Mouse (Mus musculus): ENCODE results near the gene Trappc6b. TPM values are rescaled to one million over a fixed set of nuclear protein-coding genes. Genes with fewer than 3 reads are reported as not detected.
A peak's percentile ranks its signal among the peaks of the same experiment; 100 is the strongest.

Gene Trappc6b
- polyA plus RNA-seq, 1 experiment = 9.5 TPM

DNA sequence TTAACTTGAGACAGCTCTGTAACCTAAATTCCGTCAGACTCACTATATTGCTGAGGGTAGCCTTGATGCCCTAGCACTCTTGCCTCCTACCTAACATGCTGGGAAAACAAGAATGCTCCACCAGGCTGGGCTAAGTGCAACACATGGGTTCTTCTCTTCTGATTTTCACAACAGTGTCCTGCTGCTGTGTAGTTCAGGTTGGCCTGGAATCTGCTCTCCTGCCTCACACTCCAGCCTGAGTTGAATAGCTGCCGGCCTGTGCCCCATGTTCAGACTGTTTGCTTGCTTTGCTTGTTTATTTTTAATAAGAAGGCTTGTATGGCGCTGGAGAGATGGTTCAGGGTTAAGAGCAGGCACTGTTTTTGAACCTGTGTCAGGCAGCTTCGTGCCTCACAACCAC lies 19.2 kb upstream of the Trappc6b start:
- H3K4me1 ChIP-seq (ENCODE audit: control insufficient read depth) = no peaks in the 10 kb centered on the region; the same call in 1 of the 2 replicates
- H3K27me3 ChIP-seq (ENCODE audit: control insufficient read depth) = no peaks in the 10 kb centered on the region
- H3K4me3 ChIP-seq (replicated peaks) = no peak overlapping the region
- no peaks in the 10 kb centered on the region for H3K9me3 ChIP-seq (ENCODE audit: control insufficient read depth, low read length)
- H3K36me3 ChIP-seq (ENCODE audit: control insufficient read depth) = peaks cover 5% of the 10 kb centered on the region
- TF ChIP-seq GATA1 (IDR thresholded peaks at IDR 0.05; ENCODE audit: low read length) (no peak), TAL1 (IDR thresholded peaks at IDR 0.05; ENCODE audit: low read length) (no peak)

DNA sequence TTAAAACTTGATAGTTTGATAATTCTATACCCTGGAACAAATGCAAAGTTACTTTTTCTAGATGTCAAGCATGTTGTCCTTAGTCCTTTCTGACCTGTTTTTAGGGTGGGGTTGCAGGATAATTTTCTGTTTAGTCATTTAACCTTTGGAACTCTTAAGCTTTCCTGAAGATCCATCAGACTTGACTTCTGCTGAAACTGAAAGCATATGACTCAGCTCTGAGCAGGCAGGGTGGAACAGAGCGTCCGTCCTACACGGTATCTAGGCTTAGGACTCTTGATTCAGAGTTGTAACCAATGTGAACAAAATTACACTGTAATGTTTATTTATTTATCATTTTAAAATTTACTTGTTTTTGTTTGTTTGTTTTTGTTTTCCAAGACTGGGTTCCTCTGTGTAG lies 16.6 kb upstream of the Trappc6b start:
- no peaks in the 10 kb centered on the region for H3K9me3 ChIP-seq (ENCODE audit: control insufficient read depth, low read length)
- no peak overlapping the region for H3K4me3 ChIP-seq (replicated peaks)
- TF ChIP-seq TAL1 (IDR thresholded peaks at IDR 0.05; ENCODE audit: low read length) (no peak), GATA1 (IDR thresholded peaks at IDR 0.05; ENCODE audit: low read length) (no peak)
- H3K27me3 ChIP-seq (ENCODE audit: control insufficient read depth) = no peaks in the 10 kb centered on the region
- peaks cover 29% of the 10 kb centered on the region for H3K36me3 ChIP-seq (ENCODE audit: control insufficient read depth)
- H3K4me1 ChIP-seq (ENCODE audit: control insufficient read depth) = no peaks in the 10 kb centered on the region; the same call in 1 of the 2 replicates

DNA sequence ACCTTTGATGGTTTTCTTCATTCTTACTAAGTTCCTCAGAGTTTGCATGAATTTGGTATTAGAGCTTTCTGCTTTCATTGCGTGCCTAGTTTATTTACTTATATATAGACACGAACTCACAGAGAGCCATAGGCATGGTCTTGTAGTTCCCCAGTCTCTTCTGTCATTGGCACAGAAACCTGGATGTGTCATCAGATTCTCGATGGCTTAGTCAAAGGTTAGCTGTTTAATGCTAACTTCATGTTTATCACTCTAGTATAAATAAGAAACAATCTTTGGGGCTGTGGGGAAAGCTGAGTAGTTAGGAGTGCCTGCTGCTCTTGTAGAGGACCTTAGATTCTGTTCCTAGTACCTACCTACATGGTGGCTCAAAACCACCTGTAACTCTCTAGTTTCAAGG lies 15.7 kb upstream of the Trappc6b start:
- no peaks in the 10 kb centered on the region for H3K27me3 ChIP-seq (ENCODE audit: control insufficient read depth)
- H3K4me3 ChIP-seq (replicated peaks) = no peak overlapping the region
- no peaks in the 10 kb centered on the region for H3K9me3 ChIP-seq (ENCODE audit: control insufficient read depth, low read length)
- H3K4me1 ChIP-seq (ENCODE audit: control insufficient read depth) = peaks cover 2% of the 10 kb centered on the region
- no peak for TF ChIP-seq GATA1 (IDR thresholded peaks at IDR 0.05; ENCODE audit: low read length)
- no peak for TF ChIP-seq TAL1 (IDR thresholded peaks at IDR 0.05; ENCODE audit: low read length)
- peaks cover 38% of the 10 kb centered on the region for H3K36me3 ChIP-seq (ENCODE audit: control insufficient read depth)

DNA sequence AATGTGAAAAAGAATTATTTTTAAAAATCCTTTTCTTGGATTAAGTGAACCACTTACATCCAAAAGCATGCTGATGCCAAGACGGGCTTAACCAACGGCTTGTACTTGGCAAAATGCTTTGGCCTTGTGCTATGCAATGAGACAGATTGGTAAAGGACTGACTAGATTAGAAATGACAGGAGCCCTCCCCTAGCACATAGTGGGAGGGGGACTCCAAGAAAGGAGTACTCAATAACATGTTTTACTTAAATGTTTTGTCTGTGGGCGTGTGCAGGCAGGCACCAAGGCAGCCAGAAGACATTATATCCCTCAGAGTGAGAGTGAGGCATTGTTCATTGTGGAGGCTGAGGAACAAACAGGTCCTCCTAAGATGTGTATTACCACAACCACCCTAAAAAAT lies 12.8 kb upstream of the Trappc6b start:
- Histone ChIP-seq H3K9me3 (ENCODE audit: control insufficient read depth, low read length) (no peaks in the 10 kb centered on the region), H3K4me1 (ENCODE audit: control insufficient read depth) (peaks cover 2% of the 10 kb centered on the region), H3K4me3 (replicated peaks) (no peak overlapping the region), H3K27me3 (ENCODE audit: control insufficient read depth) (no peaks in the 10 kb centered on the region), H3K36me3 (ENCODE audit: control insufficient read depth) (peaks cover 67% of the 10 kb centered on the region)
- TF ChIP-seq GATA1 (IDR thresholded peaks at IDR 0.05; ENCODE audit: low read length) = no peak
- TF ChIP-seq TAL1 (IDR thresholded peaks at IDR 0.05; ENCODE audit: low read length) = no peak

DNA sequence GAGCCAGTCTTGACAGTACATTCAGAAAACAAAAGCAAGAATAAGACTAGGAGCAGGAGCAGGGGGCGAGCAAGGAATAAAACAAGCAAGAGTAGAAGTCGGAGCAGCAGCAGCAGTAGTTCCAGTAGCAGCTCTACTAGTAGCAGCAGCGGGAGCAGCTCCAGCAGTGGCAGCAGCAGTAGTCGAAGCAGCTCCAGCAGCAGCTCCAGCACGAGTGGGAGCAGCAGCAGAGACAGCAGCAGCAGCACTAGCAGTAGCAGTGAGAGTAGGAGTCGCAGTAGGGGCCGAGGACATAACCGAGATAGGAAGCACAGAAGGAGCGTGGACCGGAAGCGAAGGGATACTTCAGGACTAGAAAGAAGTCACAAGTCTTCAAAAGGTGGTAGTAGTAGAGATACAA lies 11.0 kb upstream of the Trappc6b start:
- Histone ChIP-seq H3K9me3 (ENCODE audit: control insufficient read depth, low read length) (no peaks in the 10 kb centered on the region), H3K4me3 (replicated peaks) (no peak overlapping the region), H3K4me1 (ENCODE audit: control insufficient read depth) (peaks cover 19% of the 10 kb centered on the region), H3K27me3 (ENCODE audit: control insufficient read depth) (no peaks in the 10 kb centered on the region), H3K36me3 (ENCODE audit: control insufficient read depth) (peaks cover 78% of the 10 kb centered on the region)
- TF ChIP-seq TAL1 (IDR thresholded peaks at IDR 0.05; ENCODE audit: low read length) (no peak), GATA1 (IDR thresholded peaks at IDR 0.05; ENCODE audit: low read length) (no peak)

DNA sequence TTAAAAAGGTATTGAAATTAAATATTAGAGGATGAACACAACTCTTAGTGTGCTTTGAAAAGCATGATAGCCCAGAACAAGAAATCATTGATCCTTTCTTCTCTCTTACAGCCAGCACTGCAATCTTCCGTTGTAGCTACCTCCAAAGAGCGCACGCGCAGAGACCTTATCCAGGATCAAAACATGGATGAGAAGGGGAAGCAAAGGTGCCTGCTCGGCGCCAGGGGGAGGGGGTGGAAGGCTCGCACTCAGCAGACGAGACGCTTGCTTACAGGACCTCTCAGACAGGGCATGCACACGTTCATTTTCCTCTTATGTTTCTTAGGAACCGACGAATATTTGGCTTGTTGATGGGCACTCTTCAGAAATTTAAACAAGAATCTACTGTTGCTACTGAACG lies 7.5 kb upstream of the Trappc6b start:
- H3K9me3 ChIP-seq (ENCODE audit: control insufficient read depth, low read length) = no peaks in the 10 kb centered on the region
- peaks cover 58% of the 10 kb centered on the region for H3K36me3 ChIP-seq (ENCODE audit: control insufficient read depth)
- TF ChIP-seq TAL1 (IDR thresholded peaks at IDR 0.05; ENCODE audit: low read length) (no peak), GATA1 (IDR thresholded peaks at IDR 0.05; ENCODE audit: low read length) (no peak)
- no peaks in the 10 kb centered on the region for H3K27me3 ChIP-seq (ENCODE audit: control insufficient read depth)
- H3K4me3 ChIP-seq (replicated peaks) = peak overlapping the region; percentile 12
- peaks cover 30% of the 10 kb centered on the region for H3K4me1 ChIP-seq (ENCODE audit: control insufficient read depth)

DNA sequence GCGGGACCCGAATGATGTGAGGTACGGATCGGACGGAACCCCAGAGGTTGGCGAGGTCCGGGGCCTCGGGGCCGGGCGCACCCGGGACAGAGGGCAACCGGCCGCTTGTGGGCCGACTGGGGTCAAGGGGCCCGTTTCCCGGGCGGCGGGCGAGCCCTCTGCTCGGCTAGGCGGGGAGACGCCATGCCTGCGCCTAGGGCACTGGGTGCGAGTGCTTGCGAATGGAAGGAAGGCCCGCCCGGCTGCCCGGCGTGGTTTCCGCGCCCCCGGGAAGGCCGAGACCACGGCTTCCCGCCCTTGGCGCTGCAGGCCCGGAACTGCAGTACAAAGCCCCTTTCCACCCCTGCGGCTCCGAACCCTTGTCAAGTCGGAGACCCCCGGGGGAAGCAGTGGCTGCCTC lies 5.8 kb upstream of the Trappc6b start:
- Histone ChIP-seq H3K27me3 (ENCODE audit: control insufficient read depth) (no peaks in the 10 kb centered on the region), H3K4me1 (ENCODE audit: control insufficient read depth) (peaks cover 28% of the 10 kb centered on the region), H3K4me3 (replicated peaks) (peak overlapping the region; percentile 98), H3K36me3 (ENCODE audit: control insufficient read depth) (peaks cover 41% of the 10 kb centered on the region), H3K9me3 (ENCODE audit: control insufficient read depth, low read length) (no peaks in the 10 kb centered on the region)
- TF ChIP-seq TAL1 (IDR thresholded peaks at IDR 0.05; ENCODE audit: low read length) (no peak), GATA1 (IDR thresholded peaks at IDR 0.05; ENCODE audit: low read length) (no peak)

DNA sequence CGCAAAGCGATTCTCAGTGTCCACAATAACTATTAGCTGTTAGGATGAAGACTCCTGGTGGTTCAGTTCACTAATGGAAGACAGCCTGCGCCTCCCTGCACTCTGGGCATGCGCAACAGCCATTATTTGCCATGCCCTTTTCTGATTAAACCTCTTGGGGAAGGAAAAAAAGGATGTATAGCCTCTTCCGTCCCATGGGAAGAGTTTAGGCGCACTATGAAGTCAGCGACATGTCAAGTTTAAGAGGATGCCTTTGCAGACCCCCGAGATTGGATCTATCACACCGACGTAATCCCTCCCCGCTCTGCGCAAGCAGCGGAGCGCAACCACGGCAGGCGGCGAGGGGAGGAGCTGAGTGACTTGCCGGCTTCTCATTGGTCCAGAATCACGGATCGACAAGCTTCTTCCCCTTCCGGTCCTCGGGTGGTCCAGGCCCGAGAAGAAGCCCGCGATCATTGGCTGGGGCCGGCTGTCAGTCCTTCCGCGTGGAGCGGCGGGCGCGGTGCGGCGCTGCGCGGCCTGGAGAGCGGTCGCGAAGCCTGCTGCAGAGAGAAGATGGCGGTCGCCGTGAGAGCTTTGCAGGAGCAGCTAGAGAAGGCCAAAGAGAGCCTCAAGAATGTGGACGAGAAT lies 5.3 kb upstream of the Trappc6b start, which contains the start of gene Pnn:
Gene Pnn (plus strand): TSS at position 437 of the 630 bp plus-strand sequence.
- Histone ChIP-seq H3K9me3 (ENCODE audit: control insufficient read depth, low read length) (no peaks in the 10 kb centered on the region), H3K4me3 (replicated peaks) (peak within 1 kb of the TSS; percentile 98), H3K4me1 (ENCODE audit: control insufficient read depth) (peaks cover 32% of the 10 kb centered on the region), H3K27me3 (ENCODE audit: control insufficient read depth) (no peaks in the 10 kb centered on the region), H3K36me3 (ENCODE audit: control insufficient read depth) (peaks cover 36% of the 10 kb centered on the region)
- TF ChIP-seq TAL1 (IDR thresholded peaks at IDR 0.05; ENCODE audit: low read length) (no peak), GATA1 (IDR thresholded peaks at IDR 0.05; ENCODE audit: low read length) (peak; percentile 50)

DNA sequence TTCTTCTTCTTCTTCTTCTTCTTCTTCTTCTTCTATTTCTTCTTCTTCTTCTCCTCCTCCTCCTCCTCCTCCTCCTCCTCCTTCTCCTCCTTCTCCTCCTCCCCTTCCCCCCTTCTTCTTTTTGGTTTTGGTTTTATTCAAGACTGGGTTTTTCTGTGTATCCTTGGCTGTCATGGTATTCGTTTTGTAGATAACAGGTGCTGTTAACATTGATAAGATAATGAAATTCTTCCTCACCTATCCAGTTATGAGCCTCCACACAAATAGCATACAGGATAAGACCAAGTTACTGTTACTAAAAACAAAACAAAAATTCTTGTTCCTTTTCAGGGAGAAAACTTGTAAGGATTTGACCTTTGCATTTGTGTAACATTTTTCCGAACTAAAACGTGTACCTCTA lies 4.5 kb upstream of the Trappc6b start:
- Histone ChIP-seq H3K4me1 (ENCODE audit: control insufficient read depth) (peaks cover 35% of the 10 kb centered on the region), H3K4me3 (replicated peaks) (peak overlapping the region; percentile 98), H3K36me3 (ENCODE audit: control insufficient read depth) (peaks cover 28% of the 10 kb centered on the region), H3K27me3 (ENCODE audit: control insufficient read depth) (no peaks in the 10 kb centered on the region), H3K9me3 (ENCODE audit: control insufficient read depth, low read length) (no peaks in the 10 kb centered on the region)
- no peak for TF ChIP-seq GATA1 (IDR thresholded peaks at IDR 0.05; ENCODE audit: low read length)
- TF ChIP-seq TAL1 (IDR thresholded peaks at IDR 0.05; ENCODE audit: low read length) = no peak

DNA sequence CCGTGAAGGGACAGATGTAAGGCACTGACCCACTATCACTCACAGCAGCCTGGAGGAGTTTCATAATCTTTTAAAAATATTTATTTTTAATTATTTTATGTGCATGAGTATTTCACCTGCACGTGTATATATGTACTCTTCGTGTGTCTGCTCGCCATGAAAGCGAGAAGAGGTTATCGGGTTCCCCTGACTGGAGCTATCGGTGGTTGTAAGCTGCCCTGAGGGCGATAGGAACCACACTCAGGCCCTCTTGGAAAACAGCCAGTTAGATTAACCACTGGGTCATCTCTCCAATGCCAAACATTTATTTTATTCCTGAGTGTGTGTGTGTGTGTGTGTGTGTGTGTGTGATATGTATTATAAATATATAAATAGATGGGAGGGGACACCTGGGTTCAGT lies 3.6 kb upstream of the Trappc6b start:
- TF ChIP-seq TAL1 (IDR thresholded peaks at IDR 0.05; ENCODE audit: low read length) (no peak), GATA1 (IDR thresholded peaks at IDR 0.05; ENCODE audit: low read length) (no peak)
- Histone ChIP-seq H3K27me3 (ENCODE audit: control insufficient read depth) (no peaks in the 10 kb centered on the region), H3K4me3 (replicated peaks) (no peak overlapping the region), H3K9me3 (ENCODE audit: control insufficient read depth, low read length) (no peaks in the 10 kb centered on the region), H3K4me1 (ENCODE audit: control insufficient read depth) (peaks cover 43% of the 10 kb centered on the region), H3K36me3 (ENCODE audit: control insufficient read depth) (peaks cover 22% of the 10 kb centered on the region)
